Mouse (Mus musculus): ENCODE data around the gene Ralgapa1. TPM values are rescaled to one million over a fixed set of nuclear protein-coding genes. Genes with fewer than 3 reads are reported as not detected.

Gene Ralgapa1
- total and polyA plus RNA-seq, 3 experiments, result 22.2 to 83.6 (median 52.5) TPM

Small RNA genes lying within 50 kb of the gene (microRNA-seq; reads per million reads assigned to microRNA genes)
- gene Gm23394, result 0.83 to 2.4 reads per million in 2 experiments

Other genes with a start within 250 kb of the Ralgapa1 start
- gene Insm2, start 221.7 kb downstream of the Ralgapa1 start, total RNA-seq (2021), result 1 to 10 TPM in 1 of 2 experiments, under 1 TPM in 1; 0.49 to 4.5 TPM
- gene Insm2, start 221.7 kb downstream of the Ralgapa1 start, polyA plus RNA-seq (2012; rRNA removed), result 2.0 and 9.2 TPM in 2 replicates
- 10 to 100 TPM; 36.3 to 39.8 TPM for gene Brms1l, start 15.2 kb upstream of the Ralgapa1 start, total RNA-seq (2021)
- gene Brms1l, start 15.2 kb upstream of the Ralgapa1 start, polyA plus RNA-seq (2012; rRNA removed), result 5.1 and 5.6 TPM in 2 replicates

All from adrenal gland, adult 2 months (tissue).